Mouse (Mus musculus) ES-Bruce4 (cell line): ENCODE measurements around the gene Knl1. TPM values are rescaled to one million over a fixed set of nuclear protein-coding genes. Genes with fewer than 3 reads are reported as not detected.

Source experiments
- H3K27ac ChIP-seq: 2 replicates; pipeline ENCODE4 v1.5.1; 2012; ENCODE audit warnings: low read length, inconsistent platforms; ENCODE audit not compliant: insufficient read depth
- H3K27me3 ChIP-seq: 2 replicates; pipeline ENCODE4 v1.6.1; 2012; ENCODE audit warnings: mild to moderate bottlenecking, low read length, inconsistent platforms; ENCODE audit not compliant: control insufficient read depth, poor library complexity, insufficient read depth, severe bottlenecking
- H3K36me3 ChIP-seq: 2 replicates; pipeline ENCODE4 v1.6.1; 2012; ENCODE audit warnings: inconsistent platforms, mild to moderate bottlenecking, low read length, moderate library complexity; ENCODE audit not compliant: control insufficient read depth, poor library complexity, insufficient read depth, severe bottlenecking
- H3K4me1 ChIP-seq: one replicate; pipeline ENCODE4 v1.8.1; 2011; ENCODE audit warnings: low read length; ENCODE audit not compliant: control insufficient read depth, insufficient read depth
- H3K4me3 ChIP-seq: 2 replicates; pipeline ENCODE4 v1.5.1; 2011; ENCODE audit warnings: low read depth, mild to moderate bottlenecking, low read length
- H3K9ac ChIP-seq: 2 replicates; pipeline ENCODE4 v1.6.1; 2012; ENCODE audit warnings: low read depth, mild to moderate bottlenecking, inconsistent platforms; ENCODE audit not compliant: poor library complexity, severe bottlenecking
- H3K9me3 ChIP-seq: replicated peaks from 2 replicates; pipeline ENCODE4 v1.6.1; 2012; ENCODE audit warnings: mild to moderate bottlenecking, low read length, inconsistent platforms; ENCODE audit not compliant: control insufficient read depth, poor library complexity, insufficient read depth, severe bottlenecking
- CTCF ChIP-seq: IDR thresholded peaks from one replicate; pipeline ENCODE4 v1.8.1; 2011; ENCODE audit warnings: low read depth, low read length
- EP300 ChIP-seq: IDR thresholded peaks from 2 replicates; pipeline ENCODE4 v1.6.1; 2011; ENCODE audit warnings: low read depth, low read length; ENCODE audit not compliant: insufficient read depth
- POLR2A ChIP-seq: IDR thresholded peaks from one replicate; pipeline ENCODE4 v1.8.1; 2011; ENCODE audit warnings: low read length; ENCODE audit not compliant: insufficient read depth
- polyA plus RNA-seq: library from polyadenylated mRNA; stranded (reverse); fragments of >200 nt; gene quantifications from 2 replicates; pipeline ENCODE4 v1.2.4, GENCODE M21; 2011; ENCODE audit warnings: low read depth; ENCODE audit not compliant: missing spikeins, insufficient read depth, insufficient read length

Knl1 gene
- polyA plus RNA-seq, 1 experiment, result 96.0 TPM

DNA sequence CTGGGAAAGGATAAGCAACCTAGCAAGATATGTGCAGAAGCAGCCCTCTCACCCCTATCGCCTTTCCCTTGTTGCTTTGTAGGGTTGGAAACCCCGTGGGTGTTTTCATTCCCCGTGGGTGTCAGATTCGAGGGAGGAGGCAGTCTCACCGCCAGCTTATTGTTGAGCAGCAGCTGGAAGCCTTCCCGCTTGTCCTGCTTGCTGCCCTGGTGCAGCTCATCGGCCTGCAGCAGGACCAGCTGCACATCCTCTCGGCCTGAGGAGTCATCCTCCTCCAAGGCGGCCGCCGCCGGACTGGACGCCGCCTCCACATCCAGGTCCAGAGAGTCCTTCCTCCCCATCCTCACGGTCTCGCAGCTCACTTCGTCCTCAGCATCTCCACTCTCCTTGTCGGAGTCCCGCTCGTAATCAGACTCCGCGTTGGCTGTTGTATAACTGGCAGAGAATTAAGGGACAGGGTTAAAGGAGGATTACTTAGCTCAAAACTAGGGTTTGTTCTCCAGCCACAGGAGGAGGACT, 100.3 kb downstream of the Knl1 start:
- Histone ChIP-seq H3K9ac (no peak overlapping the region), H3K9me3 (no peaks in the 10 kb centered on the region), H3K27me3 (no peaks in the 10 kb centered on the region), H3K36me3 (peaks cover 10% of the 10 kb centered on the region), H3K4me3 (no peak overlapping the region), H3K27ac (no peak overlapping the region), H3K4me1 (no peaks in the 10 kb centered on the region)
- no peak for TF ChIP-seq EP300
- TF ChIP-seq CTCF, result no peak
- no peak for TF ChIP-seq POLR2A

DNA sequence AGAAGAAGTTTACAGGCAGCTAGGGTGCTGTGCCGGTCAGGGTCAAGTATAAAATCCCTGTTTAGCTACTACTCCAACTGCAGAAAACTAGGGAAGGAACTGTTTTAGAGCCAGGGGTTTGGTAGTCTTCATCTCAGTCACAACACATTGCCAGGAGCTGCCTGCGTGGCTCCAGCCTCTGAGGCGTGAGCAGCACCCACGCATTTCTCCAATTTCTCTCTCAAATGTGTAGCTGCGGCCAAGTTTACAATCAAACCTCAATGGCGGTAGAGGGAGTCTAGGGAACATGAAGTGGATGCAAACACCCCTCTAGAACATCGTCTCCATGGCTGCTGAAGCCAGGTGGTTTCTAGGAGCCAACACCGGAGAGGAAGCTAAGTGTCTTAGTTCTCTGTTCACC, 100.9 kb downstream of the Knl1 start:
- peaks cover 8% of the 10 kb centered on the region for H3K36me3 ChIP-seq
- H3K9me3 ChIP-seq, result no peaks in the 10 kb centered on the region
- H3K4me3 ChIP-seq, result no peak overlapping the region
- H3K4me1 ChIP-seq, result no peaks in the 10 kb centered on the region
- no peak for TF ChIP-seq POLR2A
- no peak for TF ChIP-seq CTCF
- no peak for TF ChIP-seq EP300
- no peak overlapping the region for H3K27ac ChIP-seq
- H3K27me3 ChIP-seq, result no peaks in the 10 kb centered on the region
- no peak overlapping the region for H3K9ac ChIP-seq

DNA sequence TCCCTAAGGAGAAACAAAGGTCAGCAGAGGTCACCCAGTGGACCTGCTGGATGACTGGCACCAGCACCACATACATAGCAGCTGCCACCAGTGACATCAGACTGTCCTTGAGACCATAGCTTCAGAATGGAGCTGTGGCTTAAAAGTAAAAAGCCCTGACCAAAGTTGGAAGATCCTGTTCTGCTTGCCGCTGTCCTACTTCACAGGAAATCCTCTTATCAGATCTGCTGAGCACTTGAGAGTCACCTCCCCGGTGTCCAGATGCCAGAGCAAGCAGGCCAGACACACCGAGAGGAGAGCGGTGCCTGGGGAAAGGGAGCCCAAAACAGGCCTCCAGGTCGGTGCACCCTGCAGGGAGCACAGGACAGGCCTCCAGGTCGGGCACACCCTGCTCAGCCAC, 105.3 kb downstream of the Knl1 start:
- H3K27me3 ChIP-seq, result no peaks in the 10 kb centered on the region
- no peak overlapping the region for H3K4me3 ChIP-seq
- H3K9me3 ChIP-seq, result no peaks in the 10 kb centered on the region
- H3K27ac ChIP-seq, result no peak overlapping the region
- peaks cover 8% of the 10 kb centered on the region for H3K36me3 ChIP-seq
- H3K4me1 ChIP-seq, result no peaks in the 10 kb centered on the region
- H3K9ac ChIP-seq, result no peak overlapping the region
- TF ChIP-seq CTCF, result no peak
- TF ChIP-seq POLR2A, result no peak
- TF ChIP-seq EP300, result no peak

DNA sequence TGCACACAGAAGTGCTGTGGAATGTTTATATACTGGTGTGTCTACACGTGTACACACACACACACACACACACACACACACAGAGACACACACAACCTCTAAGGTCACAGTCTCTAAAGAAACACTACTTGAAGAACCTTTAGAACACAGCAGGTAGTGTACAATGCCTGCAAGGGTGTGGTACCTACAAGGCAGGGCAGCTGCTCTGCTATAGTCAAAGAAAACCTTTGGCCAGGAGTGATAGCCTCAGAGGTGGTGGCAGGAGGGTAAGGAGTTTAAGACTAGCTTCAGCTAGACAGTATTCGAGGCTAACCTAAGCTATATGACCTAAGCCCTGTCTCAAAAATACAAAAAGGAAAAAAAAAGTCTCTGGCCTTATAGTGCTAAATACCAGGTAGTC, 107.8 kb downstream of the Knl1 start:
- Histone ChIP-seq H3K4me3 (no peak overlapping the region), H3K36me3 (peaks cover 8% of the 10 kb centered on the region), H3K4me1 (no peaks in the 10 kb centered on the region), H3K27ac (no peak overlapping the region), H3K27me3 (no peaks in the 10 kb centered on the region), H3K9me3 (no peaks in the 10 kb centered on the region), H3K9ac (no peak overlapping the region)
- no peak for TF ChIP-seq CTCF
- TF ChIP-seq EP300, result no peak
- TF ChIP-seq POLR2A, result no peak

Other genes with a start within 250 kb of the Knl1 start
- 119 and 127 TPM in 2 replicates for gene Knstrn, start 233.1 kb upstream of the Knl1 start, polyA plus RNA-seq
- gene Ivd, start 185.2 kb upstream of the Knl1 start, polyA plus RNA-seq, result 28.7 and 30.3 TPM in 2 replicates
- 12.2 and 14.1 TPM in 2 replicates for gene Bahd1, start 146.7 kb upstream of the Knl1 start, polyA plus RNA-seq
- gene Chst14, start 120.6 kb upstream of the Knl1 start, polyA plus RNA-seq, result 9.3 and 10.3 TPM in 2 replicates
- 8.7 and 9.2 TPM in 2 replicates for gene Ccdc32, start 17.7 kb upstream of the Knl1 start, polyA plus RNA-seq
- 16.2 and 16.8 TPM in 2 replicates for gene Rpusd2, start 12.3 kb upstream of the Knl1 start, polyA plus RNA-seq
- gene Rad51, start 65.7 kb downstream of the Knl1 start, polyA plus RNA-seq, result 117 and 128 TPM in 2 replicates
- gene Rmdn3, start 109.9 kb downstream of the Knl1 start, polyA plus RNA-seq, result 22.0 and 25.4 TPM in 2 replicates
- 2.2 and 6.0 TPM in 2 replicates for gene Gchfr, start 120.7 kb downstream of the Knl1 start, polyA plus RNA-seq
- gene Gm14137, start 127.4 kb downstream of the Knl1 start, polyA plus RNA-seq, result 0.21 TPM in 1 of 2 replicates, not detected in the other
- gene Zfyve19, start 161.5 kb downstream of the Knl1 start, polyA plus RNA-seq, result 11.9 and 13.4 TPM in 2 replicates
- 12.0 and 12.5 TPM in 2 replicates for gene Dnajc17, start 161.7 kb downstream of the Knl1 start, polyA plus RNA-seq
- not detected in 2 replicates for gene Ppp1r14d, start 182.8 kb downstream of the Knl1 start, polyA plus RNA-seq
- 57.3 and 71.4 TPM in 2 replicates for gene Spint1, start 190.2 kb downstream of the Knl1 start, polyA plus RNA-seq
- 0.36 and 0.78 TPM in 2 replicates for gene Rhov, start 224.2 kb downstream of the Knl1 start, polyA plus RNA-seq
- gene Vps18, start 241.6 kb downstream of the Knl1 start, polyA plus RNA-seq, result 11.7 and 12.8 TPM in 2 replicates